Mouse (Mus musculus): ENCODE data around the gene Snip1. TPM values are rescaled to one million over a fixed set of nuclear protein-coding genes. Genes with fewer than 3 reads are reported as not detected.

Snip1 gene
- polyA plus RNA-seq, 1 experiment from 2014 or later: 27.3 TPM

GRCm38 (mm10) chr4:125114638-125115037, 48.2 kb downstream of the Snip1 start:
- no peak overlapping the region for H3K4me3 ChIP-seq
- peaks cover 16% of the 10 kb centered on the region; the same call in 1 of the 2 replicates for H3K36me3 ChIP-seq (replicated peaks)
- H3K9me3 ChIP-seq: no peaks in the 10 kb centered on the region
- H3K4me1 ChIP-seq: peaks cover 7% of the 10 kb centered on the region; the same call in 1 of the 2 replicates
- 8% methylated on average over 6 of the region's 6 CpGs for WGBS
- no peak overlapping the region for H3K4me2 ChIP-seq
- H3K27ac ChIP-seq: no peak overlapping the region
- H3K27me3 ChIP-seq (replicated peaks): no peaks in the 10 kb centered on the region
- H3K9ac ChIP-seq: no peak overlapping the region
- ATAC-seq (replicated peaks): peak; percentile 40; the same call in 1 of the 2 replicates

DNA sequence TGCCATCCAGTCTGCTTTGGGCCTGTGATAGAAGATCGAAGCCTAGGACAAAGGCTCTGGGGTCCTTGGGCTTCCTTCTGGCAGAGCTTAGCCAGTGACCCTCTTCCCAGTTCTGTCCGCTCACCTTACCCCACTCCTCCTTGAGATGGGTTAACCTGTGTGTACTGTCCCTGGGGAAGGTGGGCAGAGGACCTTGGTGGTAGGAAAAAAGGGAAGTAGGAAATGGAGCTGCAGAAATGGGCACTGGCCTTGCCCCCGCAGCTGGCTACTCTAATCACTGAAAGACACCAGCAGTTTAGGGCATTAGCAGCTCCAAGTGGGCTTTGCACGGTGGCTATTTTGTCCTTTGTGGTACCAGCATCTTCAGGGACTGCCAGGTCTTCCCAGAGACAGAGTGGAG, 48.6 kb downstream of the Snip1 start:
- H3K9ac ChIP-seq: no peak overlapping the region
- peaks cover 7% of the 10 kb centered on the region; the same call in 1 of the 2 replicates for H3K4me1 ChIP-seq
- ATAC-seq (replicated peaks): 0 out of 2 replicates have a peak, but pooled peaks have one; percentile 7
- H3K4me3 ChIP-seq: no peak overlapping the region
- H3K36me3 ChIP-seq (replicated peaks): peaks cover 13% of the 10 kb centered on the region; the same call in 1 of the 2 replicates
- H3K27ac ChIP-seq: no peak overlapping the region
- no peaks in the 10 kb centered on the region for H3K9me3 ChIP-seq
- H3K27me3 ChIP-seq (replicated peaks): no peaks in the 10 kb centered on the region
- H3K4me2 ChIP-seq: no peak overlapping the region
- 74% methylated on average over 4 of the region's 4 CpGs for WGBS

- H3K9ac ChIP-seq: no peak overlapping the region
- no peak overlapping the region for H3K27ac ChIP-seq
- H3K4me1 ChIP-seq: peaks cover 7% of the 10 kb centered on the region; the same call in 1 of the 2 replicates
- 0 out of 2 replicates have a peak, but pooled peaks cover 8% of the 10 kb centered on the region for H3K36me3 ChIP-seq (replicated peaks)
- H3K27me3 ChIP-seq (replicated peaks): no peaks in the 10 kb centered on the region
- no peak for ATAC-seq (replicated peaks)
- 51% methylated on average over 6 of the region's 6 CpGs for WGBS
- H3K4me2 ChIP-seq: no peak overlapping the region
- H3K4me3 ChIP-seq: no peak overlapping the region
- H3K9me3 ChIP-seq: no peaks in the 10 kb centered on the region
Observed at GRCm38 (mm10) chr4:125115710-125116089, 49.2 kb downstream of the Snip1 start.

DNA sequence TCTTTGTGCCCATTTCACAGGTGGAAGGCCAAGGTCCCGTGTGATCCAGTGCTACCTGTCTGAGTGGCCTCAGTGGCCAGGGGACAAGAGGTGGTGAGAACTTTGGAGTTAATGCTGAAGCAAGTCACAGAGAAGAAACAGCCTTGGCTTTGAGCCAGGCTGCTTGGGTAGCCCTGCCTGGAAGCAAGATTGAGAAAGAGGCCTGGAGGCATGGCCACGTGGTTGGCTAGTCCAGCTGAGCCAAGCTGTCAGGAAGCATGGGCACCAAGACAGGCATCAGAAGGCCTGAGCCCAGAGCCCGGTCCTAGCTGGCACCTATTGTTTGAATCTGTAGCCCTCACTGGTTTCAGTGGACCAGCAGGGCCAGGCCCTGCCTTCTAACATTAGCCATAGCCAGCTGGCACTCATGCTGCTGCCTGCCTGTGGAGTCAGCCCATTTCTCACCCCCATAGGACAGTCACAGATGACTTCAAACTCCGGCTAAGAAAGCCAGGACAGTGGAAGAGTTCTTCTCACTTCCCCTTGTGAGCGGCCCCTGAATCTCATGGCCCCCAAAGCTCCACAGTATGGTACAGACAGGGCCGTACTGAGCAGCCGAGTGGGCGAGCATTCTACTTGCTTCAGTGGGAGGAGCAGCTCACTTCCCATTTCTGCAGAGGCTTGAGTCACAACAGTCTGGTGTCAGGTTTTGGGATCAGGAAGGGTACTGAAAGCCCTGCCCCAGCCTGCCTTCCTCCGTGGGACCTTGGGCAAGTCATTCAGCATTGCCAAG, 49.8 kb downstream of the Snip1 start:
- no peaks in the 10 kb centered on the region for H3K27me3 ChIP-seq (replicated peaks)
- H3K9ac ChIP-seq: no peak overlapping the region
- no peak overlapping the region for H3K27ac ChIP-seq
- 0 out of 2 replicates have a peak, but pooled peaks cover 5% of the 10 kb centered on the region for H3K36me3 ChIP-seq (replicated peaks)
- no peak overlapping the region for H3K4me3 ChIP-seq
- H3K4me1 ChIP-seq: peaks cover 7% of the 10 kb centered on the region; the same call in 1 of the 2 replicates
- no peak overlapping the region for H3K4me2 ChIP-seq
- ATAC-seq (replicated peaks): no peak
- no peaks in the 10 kb centered on the region for H3K9me3 ChIP-seq
- 65% methylated on average over 9 of the region's 9 CpGs for whole genome bisulfite sequencing

GRCm38 (mm10) chr4:125116929-125117328, 50.5 kb downstream of the Snip1 start:
- Histone ChIP-seq H3K4me1 (peaks cover 7% of the 10 kb centered on the region; the same call in 1 of the 2 replicates), H3K4me3 (no peak overlapping the region), H3K27ac (no peak overlapping the region), H3K9ac (no peak overlapping the region), H3K9me3 (no peaks in the 10 kb centered on the region), H3K27me3 (replicated peaks) (no peaks in the 10 kb centered on the region), H3K36me3 (replicated peaks) (no peaks in the 10 kb centered on the region), H3K4me2 (no peak overlapping the region)
- 74% methylated on average over 13 of the region's 13 CpGs for WGBS
- ATAC-seq (replicated peaks): no peak

DNA sequence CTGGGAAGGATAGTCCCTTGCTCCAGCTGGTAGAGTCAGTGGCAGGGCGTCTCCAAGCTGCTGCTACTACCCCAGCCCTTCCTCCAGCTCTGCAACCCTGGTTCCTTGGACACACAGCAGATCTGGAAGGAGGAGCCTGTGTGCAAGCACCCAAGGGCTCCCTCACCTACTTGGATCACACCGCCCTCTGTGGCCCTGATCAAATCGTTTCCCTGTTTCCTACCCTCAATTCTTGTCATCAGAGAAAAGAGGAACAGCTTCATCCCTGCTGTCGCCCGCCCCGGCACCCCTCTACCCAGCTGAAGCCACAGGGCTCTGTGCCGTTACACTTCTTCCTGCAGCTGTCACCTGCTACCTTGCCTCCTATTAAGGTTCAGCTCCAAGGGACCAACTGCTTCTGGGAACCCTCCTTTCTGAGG, 51.4 kb downstream of the Snip1 start:
- Histone ChIP-seq H3K27ac (no peak overlapping the region), H3K27me3 (replicated peaks) (no peaks in the 10 kb centered on the region), H3K4me2 (no peak overlapping the region), H3K9ac (no peak overlapping the region), H3K9me3 (no peaks in the 10 kb centered on the region), H3K4me1 (peaks cover 10% of the 10 kb centered on the region), H3K4me3 (no peak overlapping the region), H3K36me3 (replicated peaks) (no peaks in the 10 kb centered on the region)
- 80% methylated on average over 7 of the region's 7 CpGs for WGBS
- no peak for ATAC-seq (replicated peaks)

GRCm38 (mm10) chr4:125119070-125119469, 52.6 kb downstream of the Snip1 start:
- Histone ChIP-seq H3K9ac (no peak overlapping the region), H3K27ac (no peak overlapping the region), H3K4me1 (peaks cover 12% of the 10 kb centered on the region), H3K4me3 (no peak overlapping the region), H3K36me3 (replicated peaks) (no peaks in the 10 kb centered on the region), H3K27me3 (replicated peaks) (no peaks in the 10 kb centered on the region), H3K9me3 (no peaks in the 10 kb centered on the region), H3K4me2 (no peak overlapping the region)
- ATAC-seq (replicated peaks): no peak
- WGBS: 31% methylated on average over 10 of the region's 10 CpGs

- H3K4me1 ChIP-seq: peaks cover 11% of the 10 kb centered on the region
- H3K27ac ChIP-seq: no peak overlapping the region
- WGBS: 92% methylated on average over 11 of the region's 11 CpGs
- H3K27me3 ChIP-seq (replicated peaks): no peaks in the 10 kb centered on the region
- no peak for ATAC-seq (replicated peaks)
- no peak overlapping the region for H3K4me2 ChIP-seq
- H3K9me3 ChIP-seq: no peaks in the 10 kb centered on the region
- no peak overlapping the region for H3K9ac ChIP-seq
- no peaks in the 10 kb centered on the region for H3K36me3 ChIP-seq (replicated peaks)
- H3K4me3 ChIP-seq: no peak overlapping the region
Observed at GRCm38 (mm10) chr4:125119721-125120120, 53.2 kb downstream of the Snip1 start.

- H3K27me3 ChIP-seq (replicated peaks): peaks cover 16% of the 10 kb centered on the region
- H3K4me1 ChIP-seq: peaks cover 10% of the 10 kb centered on the region
- no peaks in the 10 kb centered on the region for H3K9me3 ChIP-seq
- H3K9ac ChIP-seq: no peak overlapping the region
- no peak overlapping the region for H3K4me2 ChIP-seq
- no peak for ATAC-seq (replicated peaks)
- H3K4me3 ChIP-seq: no peak overlapping the region
- no peak overlapping the region for H3K27ac ChIP-seq
- no peaks in the 10 kb centered on the region for H3K36me3 ChIP-seq (replicated peaks)
- WGBS: 17% methylated on average over 16 of the region's 16 CpGs
Observed at GRCm38 (mm10) chr4:125122431-125123278, 56.2 kb downstream of the Snip1 start.

GRCm38 (mm10) chr4:125123279-125123671, 56.8 kb downstream of the Snip1 start:
- 71% methylated on average over 7 of the region's 7 CpGs for whole genome bisulfite sequencing

More at GRCm38 (mm10) chr4:125123279-125123671, 56.8 kb downstream of the Snip1 start:
- Histone ChIP-seq H3K27me3 (replicated peaks) (peaks cover 19% of the 10 kb centered on the region), H3K27ac (no peak overlapping the region), H3K36me3 (replicated peaks) (no peaks in the 10 kb centered on the region), H3K4me2 (no peak overlapping the region), H3K9me3 (no peaks in the 10 kb centered on the region), H3K4me1 (peaks cover 14% of the 10 kb centered on the region), H3K9ac (no peak overlapping the region), H3K4me3 (no peak overlapping the region)
- no peak for ATAC-seq (replicated peaks)

Data from midbrain, embryonic 15.5 days (tissue).